Mouse (Mus musculus) right cerebral cortex, postnatal 14 days (tissue): ENCODE measurements around the gene Tmem208.

Experiments
- DNase-seq: peaks from one replicate; pipeline ENCODE4 v3.0.0; 2022

Tmem208 gene

GRCm38 (mm10) chr8:105298351-105299252 is 27.6 kb upstream of the Tmem208 start:
- DNase-seq: peak; percentile 6

GRCm38 (mm10) chr8:105299962-105300361 is 26.2 kb upstream of the Tmem208 start:
- DNase-seq: no peak

- DNase-seq: no peak
Measured at GRCm38 (mm10) chr8:105303396-105303795, 22.8 kb upstream of the Tmem208 start.

GRCm38 (mm10) chr8:105303874-105304273 is 22.3 kb upstream of the Tmem208 start:
- DNase-seq: no peak

GRCm38 (mm10) chr8:105304325-105305210 is 21.6 kb upstream of the Tmem208 start:
- DNase-seq: no peak

GRCm38 (mm10) chr8:105305211-105306145 is 20.7 kb upstream of the Tmem208 start, which contains the start of gene Elmo3:
TSS of gene Elmo3 (plus strand) at chr8:105305601.
- peak; percentile 78 for DNase-seq

- DNase-seq: no peak
Measured at GRCm38 (mm10) chr8:105306146-105306691, 19.9 kb upstream of the Tmem208 start.

GRCm38 (mm10) chr8:105307670-105308069 is 18.5 kb upstream of the Tmem208 start:
- DNase-seq: no peak

- DNase-seq: no peak
Measured at GRCm38 (mm10) chr8:105308428-105308827, 17.7 kb upstream of the Tmem208 start.

- no peak for DNase-seq
Measured at GRCm38 (mm10) chr8:105309142-105309847, 16.9 kb upstream of the Tmem208 start.

- DNase-seq: no peak
Measured at GRCm38 (mm10) chr8:105310118-105310517, 16.0 kb upstream of the Tmem208 start.

- no peak for DNase-seq
Measured at GRCm38 (mm10) chr8:105311718-105312117, 14.4 kb upstream of the Tmem208 start.

- no peak for DNase-seq
Measured at GRCm38 (mm10) chr8:105312891-105313481, 13.2 kb upstream of the Tmem208 start.

- no peak for DNase-seq
Measured at GRCm38 (mm10) chr8:105313622-105314402, 12.3 kb upstream of the Tmem208 start.

GRCm38 (mm10) chr8:105315073-105315769 is 10.9 kb upstream of the Tmem208 start:
- DNase-seq: no peak

- no peak for DNase-seq
Measured at GRCm38 (mm10) chr8:105317941-105318340, 8.2 kb upstream of the Tmem208 start.

- no peak for DNase-seq
Measured at GRCm38 (mm10) chr8:105318662-105319190, 7.4 kb upstream of the Tmem208 start.

- no peak for DNase-seq
Measured at GRCm38 (mm10) chr8:105323183-105323582, 3.0 kb upstream of the Tmem208 start.

GRCm38 (mm10) chr8:105325641-105326093 is 487 bp upstream of the Tmem208 start:
- DNase-seq: peak; percentile 42
